Mouse (Mus musculus): Measurements from ENCODE around the gene Fuca1.

DNA sequence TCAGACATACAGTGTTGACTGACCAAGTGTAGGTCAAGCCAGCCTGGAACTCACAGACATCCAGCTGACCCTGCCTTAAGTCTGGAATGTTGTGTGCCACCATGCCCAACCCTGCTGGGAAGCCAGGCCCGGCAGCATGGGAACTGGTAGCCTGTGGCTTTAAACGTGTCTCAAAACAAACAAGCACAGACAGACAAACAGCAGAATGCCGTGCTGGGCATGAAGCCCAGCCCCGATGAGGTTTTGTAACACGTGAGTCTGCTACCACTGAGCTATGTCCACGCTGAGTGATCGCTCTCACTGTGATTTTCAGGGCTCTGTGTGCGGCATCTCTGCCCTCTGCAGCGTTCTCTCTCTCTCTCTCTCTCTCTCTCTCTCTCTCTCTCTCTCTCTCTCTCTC is 35.4 kb downstream of the Fuca1 start:
- TF ChIP-seq POLR2A (IDR thresholded peaks at IDR 0.05; ENCODE audit: insufficient read depth, low read depth, low read length) = no peak
- TF ChIP-seq CTCF (IDR thresholded peaks at IDR 0.05) = no peak
- no peak for TF ChIP-seq EP300 (IDR thresholded peaks at IDR 0.05; ENCODE audit: insufficient read depth, low read depth, low read length)
